Mouse (Mus musculus): ENCODE results near the gene Ddt. TPM values are rescaled to one million over a fixed set of nuclear protein-coding genes. Genes with fewer than 3 reads are reported as not detected.
A peak's percentile ranks its signal among the peaks of the same experiment; 100 is the strongest.

The Ddt gene
- 69.0 and 74.3 TPM in 2 replicates for polyA plus RNA-seq (2015; fragmentation: Nextera tagmentation; extraction: Ambion mirVana)

DNA sequence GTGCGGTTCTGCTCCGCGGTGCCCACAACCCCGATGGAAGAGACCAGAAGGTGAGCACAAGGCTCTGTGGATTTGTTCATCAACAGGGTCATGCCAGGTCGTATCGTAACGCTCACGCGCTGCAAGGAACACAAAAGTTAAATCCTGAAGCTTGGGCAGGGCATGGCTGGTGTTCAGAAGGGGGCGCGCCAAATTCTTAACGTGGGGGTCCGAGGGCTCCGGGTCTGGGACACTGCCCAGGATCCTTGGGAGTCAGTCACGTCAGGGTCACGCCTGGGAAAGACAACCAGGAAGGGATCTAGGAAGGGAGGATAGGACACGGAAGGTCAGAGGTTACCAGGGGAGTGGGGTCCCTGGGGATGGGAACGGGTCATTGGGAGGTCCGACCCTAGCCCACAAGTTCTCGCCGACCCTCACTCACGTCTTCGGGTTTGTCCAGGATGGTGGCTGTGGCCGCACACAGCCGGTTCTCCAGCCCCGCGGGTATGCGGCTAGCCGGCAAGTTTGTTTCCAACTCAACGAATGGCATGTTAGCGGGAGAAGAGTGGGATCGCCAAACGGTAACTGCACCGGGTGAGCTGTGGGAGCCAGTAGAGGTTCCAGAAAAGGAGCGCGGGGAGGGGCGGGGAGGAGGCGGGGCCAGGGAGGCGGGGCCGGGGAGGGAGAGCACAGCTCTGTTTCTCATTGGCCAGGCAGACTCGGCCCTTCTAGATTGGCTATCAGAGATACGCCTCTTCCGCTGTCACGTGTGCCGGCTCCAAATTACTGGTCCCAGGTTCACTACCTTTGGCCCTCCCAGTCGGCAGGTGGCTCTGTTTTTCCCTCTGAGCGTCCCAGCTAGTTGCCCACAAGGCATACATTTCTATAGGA lies at the start of gene Ddt:
Gene Ddt, minus strand, starts transcription at position 620 of the 870 bp plus-strand sequence.
- peak within 1 kb of the TSS; percentile 79 for H3K9ac ChIP-seq (ENCODE audit: low read length)
- no peaks in the 10 kb centered on the region for H3K27me3 ChIP-seq (ENCODE audit: control insufficient read depth, insufficient read depth, low read depth, low read length)
- H3K36me3 ChIP-seq (ENCODE audit: control insufficient read depth, insufficient read depth, low read length), result no peaks in the 10 kb centered on the region
- peak within 1 kb of the TSS; percentile 98 for H3K4me2 ChIP-seq (ENCODE audit: low read depth, low read length)
- ATAC-seq (ENCODE audit: low read depth), result peak; percentile 96
- peak within 1 kb of the TSS; percentile 40; the same call in 1 of the 2 replicates for H3K27ac ChIP-seq (ENCODE audit: low read length)
- WGBS, result under 1% methylated on average over 46 of the region's 47 CpGs
- H3K4me1 ChIP-seq (replicated peaks; ENCODE audit: control insufficient read depth, insufficient read depth, low read length), result peaks cover 9% of the 10 kb centered on the region; the same call in 1 of the 2 replicates
- H3K4me3 ChIP-seq (ENCODE audit: low read length), result peak within 1 kb of the TSS; percentile 77
- no peaks in the 10 kb centered on the region for H3K9me3 ChIP-seq (ENCODE audit: control insufficient read depth, low read length)

DNA sequence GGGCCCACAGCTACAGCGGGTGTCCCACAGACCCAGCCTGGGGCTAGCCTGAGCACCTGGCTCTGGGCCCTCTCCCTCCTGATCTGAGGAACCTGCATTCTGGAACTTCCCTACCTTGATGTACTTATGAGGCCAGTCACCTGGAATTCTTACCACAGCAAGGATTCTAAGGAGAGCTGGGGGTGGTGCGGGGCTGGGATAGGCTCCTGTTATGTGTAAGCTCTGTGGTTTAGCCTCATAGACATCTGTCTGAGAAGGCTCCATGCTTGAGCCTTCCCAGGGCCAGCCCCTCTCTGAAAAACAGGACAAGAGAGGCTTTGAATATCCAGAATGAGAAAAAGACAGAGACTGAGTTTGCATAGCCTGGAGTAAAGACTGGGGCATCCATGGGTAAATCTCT lies 49.2 kb upstream of the Ddt start, which contains the start of gene Gstt4:
Gene Gstt4, minus strand, starts transcription at position 101 of the 400 bp plus-strand sequence.
- H3K4me2 ChIP-seq (ENCODE audit: low read depth, low read length), result no peak within 1 kb of the TSS
- ATAC-seq (ENCODE audit: low read depth), result no peak
- no peaks in the 10 kb centered on the region for H3K9me3 ChIP-seq (ENCODE audit: control insufficient read depth, low read length)
- peaks cover 2% of the 10 kb centered on the region for H3K4me1 ChIP-seq (replicated peaks; ENCODE audit: control insufficient read depth, insufficient read depth, low read length)
- no peaks in the 10 kb centered on the region for H3K36me3 ChIP-seq (ENCODE audit: control insufficient read depth, insufficient read depth, low read length)
- H3K27me3 ChIP-seq (ENCODE audit: control insufficient read depth, insufficient read depth, low read depth, low read length), result no peaks in the 10 kb centered on the region
- H3K9ac ChIP-seq (ENCODE audit: low read length), result no peak within 1 kb of the TSS
- H3K4me3 ChIP-seq (ENCODE audit: low read length), result no peak within 1 kb of the TSS
- 94% methylated on average over 2 of the region's 2 CpGs for WGBS
- no peak within 1 kb of the TSS for H3K27ac ChIP-seq (ENCODE audit: low read length)

DNA sequence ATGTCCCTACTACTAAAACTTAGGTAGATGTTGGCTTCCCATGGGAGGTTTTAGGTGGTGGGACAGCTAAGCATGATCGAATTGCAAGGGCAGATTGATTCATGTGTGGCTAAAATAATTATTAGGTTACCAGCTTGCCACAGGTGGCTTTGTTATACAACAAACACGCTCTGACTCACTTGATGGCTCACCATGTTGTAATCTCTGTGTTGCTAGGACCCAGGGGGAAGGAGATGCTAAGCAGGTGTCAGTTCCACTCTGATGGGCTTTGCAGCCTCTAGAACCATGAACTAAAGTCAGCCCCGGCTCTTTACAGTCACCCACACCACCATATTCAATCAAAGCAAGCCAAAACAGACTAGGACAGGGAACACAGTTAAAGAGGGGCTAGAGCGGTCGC lies 46.7 kb upstream of the Ddt start:
- Histone ChIP-seq H3K9me3 (ENCODE audit: control insufficient read depth, low read length) (no peaks in the 10 kb centered on the region), H3K4me1 (replicated peaks; ENCODE audit: control insufficient read depth, insufficient read depth, low read length) (no peaks in the 10 kb centered on the region), H3K4me2 (ENCODE audit: low read depth, low read length) (no peak overlapping the region), H3K27me3 (ENCODE audit: control insufficient read depth, insufficient read depth, low read depth, low read length) (no peaks in the 10 kb centered on the region), H3K27ac (ENCODE audit: low read length) (no peak overlapping the region), H3K9ac (ENCODE audit: low read length) (no peak overlapping the region), H3K36me3 (ENCODE audit: control insufficient read depth, insufficient read depth, low read length) (no peaks in the 10 kb centered on the region), H3K4me3 (ENCODE audit: low read length) (no peak overlapping the region)
- no peak for ATAC-seq (ENCODE audit: low read depth)
- WGBS, result 85% methylated on average over 5 of the region's 5 CpGs

DNA sequence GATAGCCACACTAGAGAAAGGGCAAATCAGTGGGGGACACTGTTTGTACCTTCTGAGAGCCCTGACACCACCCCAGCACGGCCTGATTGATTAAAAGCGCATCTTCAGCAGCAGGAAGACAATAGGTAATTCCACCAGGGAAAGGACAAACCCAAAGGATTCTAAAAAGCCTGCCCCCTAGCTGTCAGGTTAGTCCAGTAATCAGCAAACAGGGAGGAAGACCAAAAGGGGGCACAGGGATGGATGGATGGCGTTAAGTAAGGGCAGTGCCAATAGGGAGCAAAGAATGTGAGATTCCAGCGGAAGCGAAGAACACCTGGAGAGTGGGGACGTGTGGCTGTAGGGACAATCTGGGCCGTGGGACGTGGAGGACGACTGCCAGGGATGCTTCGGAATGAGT lies 45.4 kb upstream of the Ddt start:
- 54% methylated on average over 10 of the region's 10 CpGs for WGBS
- Histone ChIP-seq H3K36me3 (ENCODE audit: control insufficient read depth, insufficient read depth, low read length) (no peaks in the 10 kb centered on the region), H3K9ac (ENCODE audit: low read length) (no peak overlapping the region), H3K4me3 (ENCODE audit: low read length) (no peak overlapping the region), H3K27ac (ENCODE audit: low read length) (no peak overlapping the region), H3K27me3 (ENCODE audit: control insufficient read depth, insufficient read depth, low read depth, low read length) (no peaks in the 10 kb centered on the region), H3K4me2 (ENCODE audit: low read depth, low read length) (no peak overlapping the region), H3K4me1 (replicated peaks; ENCODE audit: control insufficient read depth, insufficient read depth, low read length) (no peaks in the 10 kb centered on the region), H3K9me3 (ENCODE audit: control insufficient read depth, low read length) (no peaks in the 10 kb centered on the region)
- no peak for ATAC-seq (ENCODE audit: low read depth)

DNA sequence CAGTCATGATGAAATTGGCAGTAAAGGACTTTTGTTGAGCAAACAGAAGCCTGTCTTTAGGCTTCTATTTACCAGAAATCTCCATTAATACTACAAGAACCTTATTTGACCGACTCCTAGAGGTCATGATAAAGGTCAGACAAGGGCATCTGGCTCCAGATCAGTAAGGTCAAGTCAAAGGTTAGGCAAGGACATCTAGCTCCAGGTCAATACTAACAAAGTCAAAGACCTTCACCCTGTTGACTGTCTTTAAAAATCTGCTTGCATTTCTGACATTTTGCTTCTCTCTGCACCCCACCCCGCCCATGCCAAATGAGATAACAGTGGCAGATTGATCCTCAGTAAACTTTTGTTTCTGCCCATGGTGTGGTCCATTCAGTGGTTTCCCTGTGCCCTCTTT lies 31.0 kb upstream of the Ddt start:
- no peak overlapping the region for H3K4me2 ChIP-seq (ENCODE audit: low read depth, low read length)
- H3K4me3 ChIP-seq (ENCODE audit: low read length), result no peak overlapping the region
- H3K4me1 ChIP-seq (replicated peaks; ENCODE audit: control insufficient read depth, insufficient read depth, low read length), result no peaks in the 10 kb centered on the region
- H3K9ac ChIP-seq (ENCODE audit: low read length), result no peak overlapping the region
- H3K27ac ChIP-seq (ENCODE audit: low read length), result no peak overlapping the region
- ATAC-seq (ENCODE audit: low read depth), result no peak
- no peaks in the 10 kb centered on the region for H3K36me3 ChIP-seq (ENCODE audit: control insufficient read depth, insufficient read depth, low read length)
- no peaks in the 10 kb centered on the region; the same call in 1 of the 2 replicates for H3K27me3 ChIP-seq (ENCODE audit: control insufficient read depth, insufficient read depth, low read depth, low read length)
- WGBS, result 59% methylated on average over 2 of the region's 2 CpGs
- no peaks in the 10 kb centered on the region for H3K9me3 ChIP-seq (ENCODE audit: control insufficient read depth, low read length)

DNA sequence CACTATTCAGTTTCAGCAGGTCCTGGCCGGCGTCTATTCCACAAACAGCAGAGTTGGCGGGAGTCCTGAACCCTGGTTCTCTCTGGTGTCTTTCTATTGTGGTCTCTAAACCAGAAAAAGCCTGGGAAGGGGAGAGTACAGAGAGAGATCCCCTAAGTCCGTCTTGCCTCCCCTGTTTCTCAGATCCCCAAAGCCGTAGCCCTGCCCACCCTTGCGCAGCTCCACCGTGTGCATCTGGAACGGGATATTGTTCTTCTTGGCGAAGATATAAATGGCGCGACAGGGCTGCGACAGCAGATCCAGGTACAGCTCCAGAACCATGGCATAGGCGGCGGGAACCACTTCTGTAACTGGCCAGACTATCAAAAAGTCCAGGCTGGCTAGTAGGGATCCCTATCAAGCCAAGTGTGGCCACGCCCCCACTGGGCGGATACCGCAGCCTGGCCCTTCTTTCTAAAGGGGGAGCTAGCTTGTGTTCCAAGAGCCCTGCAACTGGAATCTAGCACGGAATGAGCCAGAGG lies 25.0 kb upstream of the Ddt start, which contains the start of gene Gstt1:
Gene Gstt1, minus strand, starts transcription at position 409 of the 521 bp plus-strand sequence.
- Histone ChIP-seq H3K27ac (ENCODE audit: low read length) (peak within 1 kb of the TSS; percentile 49), H3K36me3 (ENCODE audit: control insufficient read depth, insufficient read depth, low read length) (no peaks in the 10 kb centered on the region), H3K4me1 (replicated peaks; ENCODE audit: control insufficient read depth, insufficient read depth, low read length) (peaks cover 22% of the 10 kb centered on the region), H3K9ac (ENCODE audit: low read length) (peak within 1 kb of the TSS; percentile 71), H3K4me3 (ENCODE audit: low read length) (peak within 1 kb of the TSS; percentile 61), H3K4me2 (ENCODE audit: low read depth, low read length) (peak within 1 kb of the TSS; percentile 96), H3K9me3 (ENCODE audit: control insufficient read depth, low read length) (no peaks in the 10 kb centered on the region), H3K27me3 (ENCODE audit: control insufficient read depth, insufficient read depth, low read depth, low read length) (no peaks in the 10 kb centered on the region; the same call in 1 of the 2 replicates)
- ATAC-seq (ENCODE audit: low read depth), result peak; percentile 56
- WGBS, result 3% methylated on average over 18 of the region's 18 CpGs

DNA sequence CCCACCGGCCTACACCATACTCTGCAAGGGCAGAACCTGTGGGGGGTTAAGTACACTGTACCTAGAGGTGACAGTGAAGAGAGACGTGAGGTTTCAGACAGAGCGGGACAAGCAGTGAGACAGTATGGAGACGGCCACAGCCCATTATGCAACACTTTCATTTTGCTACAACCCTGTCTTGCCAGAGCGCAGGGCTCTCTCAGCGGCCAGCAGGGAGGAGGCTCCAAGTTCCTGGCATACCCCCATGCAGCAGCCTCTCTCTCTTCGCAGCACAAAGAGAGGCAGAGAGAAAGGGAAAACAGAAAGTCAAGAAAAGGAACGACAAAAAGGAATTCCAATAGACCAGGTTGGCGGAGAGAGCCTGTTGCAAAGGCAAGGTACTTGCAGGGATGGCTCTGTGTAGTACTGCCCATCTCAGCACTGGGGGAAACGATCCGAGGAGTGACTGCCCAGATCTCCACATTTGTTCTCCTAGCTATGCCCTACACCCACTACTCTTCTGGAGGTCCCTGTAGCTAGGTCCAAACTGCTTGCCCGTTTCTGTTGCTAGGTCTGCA lies 24.5 kb upstream of the Ddt start:
- peak overlapping the region; percentile 49 for H3K27ac ChIP-seq (ENCODE audit: low read length)
- no peaks in the 10 kb centered on the region for H3K9me3 ChIP-seq (ENCODE audit: control insufficient read depth, low read length)
- H3K4me2 ChIP-seq (ENCODE audit: low read depth, low read length), result peak overlapping the region; percentile 96
- peak overlapping the region; percentile 71 for H3K9ac ChIP-seq (ENCODE audit: low read length)
- H3K4me3 ChIP-seq (ENCODE audit: low read length), result peak overlapping the region; percentile 61
- H3K36me3 ChIP-seq (ENCODE audit: control insufficient read depth, insufficient read depth, low read length), result no peaks in the 10 kb centered on the region
- 0% methylated on average over 12 of the region's 12 CpGs for WGBS
- ATAC-seq (ENCODE audit: low read depth), result peak; percentile 70
- peaks cover 22% of the 10 kb centered on the region for H3K4me1 ChIP-seq (replicated peaks; ENCODE audit: control insufficient read depth, insufficient read depth, low read length)
- no peaks in the 10 kb centered on the region; the same call in 1 of the 2 replicates for H3K27me3 ChIP-seq (ENCODE audit: control insufficient read depth, insufficient read depth, low read depth, low read length)

DNA sequence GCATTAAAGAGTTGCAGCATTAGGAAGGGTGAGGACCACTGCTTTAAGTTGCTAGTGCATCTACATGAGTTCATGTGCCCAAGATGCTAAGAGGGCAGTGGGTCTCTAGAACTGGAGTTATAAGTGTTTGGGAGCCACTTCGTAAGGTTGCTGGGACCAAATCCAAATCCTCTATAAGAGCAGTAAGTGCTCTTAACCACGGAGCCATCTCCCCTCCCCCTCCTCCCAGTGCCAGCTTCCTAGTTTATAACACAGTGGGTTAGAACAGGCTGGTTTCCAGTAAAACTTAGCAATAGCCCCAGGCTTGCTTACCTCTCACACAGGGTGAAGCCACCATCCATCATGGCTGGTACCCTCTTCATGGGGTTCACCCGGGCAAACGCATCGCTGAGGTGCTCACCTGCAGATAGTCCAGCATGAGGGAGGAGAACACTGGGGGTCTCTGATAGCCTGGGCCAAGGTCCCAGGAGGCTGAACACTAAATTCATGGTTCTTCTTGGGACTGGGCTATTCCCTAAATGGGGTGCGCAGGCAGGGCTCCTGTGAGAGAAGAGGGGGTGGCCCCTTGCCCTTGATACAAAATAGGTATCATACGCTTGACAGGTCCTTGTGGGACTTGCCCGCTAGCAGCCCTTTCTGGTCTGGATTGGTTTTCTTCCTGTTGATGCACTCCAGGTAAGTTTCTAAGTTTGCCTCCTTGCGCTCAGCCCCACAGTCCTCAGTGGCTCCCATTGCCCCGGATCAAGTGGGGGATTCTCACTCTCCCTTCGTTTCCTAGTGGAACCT lies 23.7 kb upstream of the Ddt start:
- peak; percentile 35 for ATAC-seq (ENCODE audit: low read depth)
- H3K4me3 ChIP-seq (ENCODE audit: low read length), result peak overlapping the region; percentile 61
- H3K27ac ChIP-seq (ENCODE audit: low read length), result peak overlapping the region; percentile 1; the same call in 1 of the 2 replicates
- H3K4me2 ChIP-seq (ENCODE audit: low read depth, low read length), result peak overlapping the region; percentile 96
- WGBS, result 35% methylated on average over 11 of the region's 11 CpGs
- no peaks in the 10 kb centered on the region; the same call in 1 of the 2 replicates for H3K27me3 ChIP-seq (ENCODE audit: control insufficient read depth, insufficient read depth, low read depth, low read length)
- H3K9ac ChIP-seq (ENCODE audit: low read length), result peak overlapping the region; percentile 71
- no peaks in the 10 kb centered on the region for H3K36me3 ChIP-seq (ENCODE audit: control insufficient read depth, insufficient read depth, low read length)
- H3K4me1 ChIP-seq (replicated peaks; ENCODE audit: control insufficient read depth, insufficient read depth, low read length), result peaks cover 22% of the 10 kb centered on the region
- no peaks in the 10 kb centered on the region for H3K9me3 ChIP-seq (ENCODE audit: control insufficient read depth, low read length)

Measured in lung, embryonic 16.5 days (tissue).